Mouse (Mus musculus) intestine, embryonic 16.5 days (tissue): ENCODE measurements around the gene Ube2d2b. TPM values are rescaled to one million over a fixed set of nuclear protein-coding genes. Genes with fewer than 3 reads are reported as not detected.

Experiments
- ATAC-seq: fragments of 200-750 bp; cut with Nextera tagmentation; 2 replicates; pipeline ENCODE4 v1.8.0; 2017; ENCODE audit warnings: moderate TSS enrichment, moderate library complexity
- H3K27ac ChIP-seq: fragments of 300-500 bp; sonication (generic); 2 replicates; pipeline ENCODE4 v1.5.1; 2014; ENCODE audit warnings: mild to moderate bottlenecking, low read length
- H3K27me3 ChIP-seq: fragments of 300-500 bp; sonication (generic); replicated peaks from 2 replicates; pipeline ENCODE4 v1.6.1; 2014; ENCODE audit warnings: low read length, control low read depth, mixed read lengths; ENCODE audit not compliant: control insufficient read depth, insufficient read depth
- H3K36me3 ChIP-seq: fragments of 300-500 bp; sonication (generic); 2 replicates; pipeline ENCODE4 v1.6.1; 2014; ENCODE audit warnings: low read length, control low read depth; ENCODE audit not compliant: control insufficient read depth, insufficient read depth
- H3K4me1 ChIP-seq: fragments of 300-500 bp; sonication (generic); 2 replicates; pipeline ENCODE4 v1.6.1; 2014; ENCODE audit warnings: low read length, control low read depth, mixed read lengths; ENCODE audit not compliant: control insufficient read depth, insufficient read depth
- H3K4me2 ChIP-seq: fragments of 300-500 bp; sonication (generic); 2 replicates; pipeline ENCODE4 v1.6.1; 2014; ENCODE audit warnings: low read depth, low read length, control low read depth
- H3K4me3 ChIP-seq: fragments of 300-500 bp; sonication (generic); 2 replicates; pipeline ENCODE4 v1.5.1; 2014; ENCODE audit warnings: mild to moderate bottlenecking, low read length
- H3K9ac ChIP-seq: fragments of 300-500 bp; sonication (generic); 2 replicates; pipeline ENCODE4 v1.6.1; 2014; ENCODE audit warnings: low read depth, low read length
- H3K9me3 ChIP-seq: fragments of 300-500 bp; sonication (generic); 2 replicates; pipeline ENCODE4 v1.6.1; 2016; ENCODE audit warnings: low read length, control low read depth; ENCODE audit not compliant: control insufficient read depth
- WGBS: fragments of 180-500 bp; shearing (Covaris S2); extraction: QIAGEN DNeasy Blood & Tissue Kit; methylation state at CpG from one replicate; pipeline ENCODE4 v1.1.7; 2014; 5-methylcytosine and 5-hydroxymethylcytosine counted together
- polyA plus RNA-seq: library from polyadenylated mRNA; unstranded; fragments of >200 nt; fragmentation: Nextera tagmentation; extraction: Ambion mirVana; gene quantifications from 2 replicates; pipeline ENCODE4 v1.2.1, GENCODE M21; 2015

Gene Ube2d2b
- polyA plus RNA-seq, 1 experiment from 2014 or later = 0.07 TPM

DNA sequence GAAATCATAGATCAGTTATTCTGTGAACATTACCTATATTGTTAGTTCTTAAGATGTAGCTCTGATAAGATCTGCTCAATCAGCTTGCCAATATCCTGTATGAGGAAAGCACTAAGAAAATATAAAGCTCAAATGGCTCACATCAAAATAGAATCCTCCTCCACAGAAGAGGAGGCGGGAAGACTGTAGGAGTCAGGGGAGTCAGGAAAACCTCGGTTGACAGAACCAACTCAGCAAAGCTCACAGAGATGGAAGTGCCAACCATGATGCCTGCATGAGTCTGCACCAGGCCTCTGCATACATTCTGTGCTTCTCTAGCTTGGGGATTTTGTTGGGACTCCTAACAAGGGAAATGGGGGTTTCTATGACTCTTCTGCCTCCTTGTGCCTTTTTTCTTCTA is 28.7 kb upstream of the Ube2d2b start:
- no peak for ATAC-seq
- no peak overlapping the region for H3K9ac ChIP-seq
- 91% methylated on average over 2 of the region's 2 CpGs for WGBS
- no peak overlapping the region for H3K4me3 ChIP-seq
- no peaks in the 10 kb centered on the region for H3K4me1 ChIP-seq
- H3K4me2 ChIP-seq = no peak overlapping the region
- no peaks in the 10 kb centered on the region for H3K9me3 ChIP-seq
- H3K27ac ChIP-seq = no peak overlapping the region
- H3K27me3 ChIP-seq = no peaks in the 10 kb centered on the region
- H3K36me3 ChIP-seq = 0 out of 2 replicates have a peak, but pooled peaks cover 3% of the 10 kb centered on the region

DNA sequence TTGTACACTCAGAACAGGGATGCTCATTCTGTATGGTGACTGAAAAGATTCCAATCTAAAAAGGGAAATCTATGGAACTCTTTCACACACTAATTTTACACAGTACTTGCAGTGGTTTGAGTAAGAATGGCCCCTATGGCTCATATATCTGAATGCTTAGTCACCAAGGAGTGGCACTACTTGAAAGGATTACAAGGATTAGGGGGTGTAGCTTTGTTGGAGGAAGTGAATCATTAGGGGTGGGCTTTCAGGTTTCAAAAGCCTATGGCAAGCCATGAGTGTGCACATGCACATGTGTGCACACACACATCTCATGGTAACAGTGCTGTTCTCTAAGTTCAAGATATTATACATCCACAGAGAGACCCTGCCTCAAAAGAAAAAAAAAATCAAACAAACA is 27.3 kb upstream of the Ube2d2b start:
- H3K9ac ChIP-seq = no peak overlapping the region
- H3K9me3 ChIP-seq = no peaks in the 10 kb centered on the region
- no peaks in the 10 kb centered on the region for H3K4me1 ChIP-seq
- no peaks in the 10 kb centered on the region for H3K27me3 ChIP-seq
- no peak overlapping the region for H3K4me2 ChIP-seq
- no peak for ATAC-seq
- H3K36me3 ChIP-seq = 0 out of 2 replicates have a peak, but pooled peaks cover under 1% of the 10 kb centered on the region
- H3K4me3 ChIP-seq = no peak overlapping the region
- H3K27ac ChIP-seq = no peak overlapping the region

DNA sequence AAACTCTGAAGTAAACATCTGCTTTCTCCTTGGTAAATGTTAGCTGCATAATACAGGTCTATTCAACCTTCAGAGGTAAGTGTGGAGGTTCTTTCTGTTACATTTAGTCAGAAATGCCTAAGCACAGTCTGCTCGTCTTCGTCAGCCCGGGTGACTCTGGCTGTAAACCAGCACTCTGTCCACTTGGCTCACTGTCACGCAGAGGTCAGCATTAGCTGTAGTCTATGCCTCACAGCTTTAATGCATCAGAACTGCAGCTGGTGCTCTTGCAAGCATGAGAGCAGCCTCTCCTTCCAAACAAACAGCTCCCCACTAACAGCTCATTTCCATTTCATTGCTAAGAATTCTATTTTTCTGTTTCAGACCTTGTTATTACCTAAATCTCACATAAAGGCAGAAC is 22.4 kb upstream of the Ube2d2b start:
- ATAC-seq = no peak
- 65% methylated on average over 4 of the region's 4 CpGs for WGBS
- H3K27me3 ChIP-seq = no peaks in the 10 kb centered on the region
- no peak overlapping the region for H3K27ac ChIP-seq
- H3K36me3 ChIP-seq = no peaks in the 10 kb centered on the region; the same call in 1 of the 2 replicates
- no peaks in the 10 kb centered on the region for H3K9me3 ChIP-seq
- H3K4me3 ChIP-seq = no peak overlapping the region
- no peak overlapping the region for H3K4me2 ChIP-seq
- H3K9ac ChIP-seq = no peak overlapping the region
- no peaks in the 10 kb centered on the region for H3K4me1 ChIP-seq

DNA sequence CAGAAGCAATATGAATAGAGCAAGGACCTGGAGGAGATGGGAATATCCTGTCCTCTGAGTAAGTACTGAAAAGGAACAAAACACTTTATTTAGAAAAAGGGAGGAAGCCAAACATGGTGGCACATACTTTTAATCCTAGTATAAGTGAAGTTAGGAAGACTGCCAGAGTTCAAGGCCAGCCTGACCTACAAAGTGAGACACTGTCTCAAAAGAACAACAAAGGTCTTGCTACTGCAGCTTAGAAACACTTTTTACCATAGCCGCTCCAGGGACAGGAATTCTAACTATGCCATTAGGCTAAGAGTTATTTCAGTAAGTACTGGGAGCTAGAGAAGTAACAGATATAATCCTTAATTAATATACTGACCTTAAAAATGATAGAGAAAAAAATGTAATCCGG is 15.2 kb upstream of the Ube2d2b start:
- WGBS = 85% methylated on average over 2 of the region's 2 CpGs
- no peak overlapping the region for H3K4me2 ChIP-seq
- peaks cover 6% of the 10 kb centered on the region for H3K36me3 ChIP-seq
- no peaks in the 10 kb centered on the region for H3K4me1 ChIP-seq
- no peaks in the 10 kb centered on the region for H3K27me3 ChIP-seq
- H3K9me3 ChIP-seq = no peaks in the 10 kb centered on the region
- H3K27ac ChIP-seq = no peak overlapping the region
- no peak overlapping the region for H3K4me3 ChIP-seq
- H3K9ac ChIP-seq = no peak overlapping the region
- ATAC-seq = no peak

DNA sequence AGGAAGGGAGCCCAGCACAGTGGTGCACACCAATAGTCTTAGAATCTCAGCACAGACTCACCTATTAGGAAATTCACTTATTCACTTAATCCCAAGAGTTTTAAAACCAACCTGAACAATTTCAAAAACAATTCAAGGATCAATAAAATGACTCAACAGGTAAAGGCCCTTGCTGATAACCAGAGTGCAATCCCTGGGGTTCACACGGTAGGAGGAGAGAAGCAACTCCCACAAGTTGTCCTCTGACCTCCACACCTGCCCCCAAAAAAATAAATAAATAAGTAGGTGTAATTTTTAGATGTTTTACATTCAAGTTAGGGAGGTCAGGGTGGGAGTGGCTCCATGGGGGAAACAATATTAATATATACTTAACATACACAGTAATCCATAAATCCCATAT is 7.4 kb upstream of the Ube2d2b start:
- Histone ChIP-seq H3K4me2 (no peak overlapping the region), H3K4me3 (no peak overlapping the region), H3K9me3 (no peaks in the 10 kb centered on the region), H3K27ac (0 out of 2 replicates have a peak overlapping the region, but pooled peaks have one; percentile 54), H3K9ac (no peak overlapping the region), H3K27me3 (no peaks in the 10 kb centered on the region), H3K4me1 (no peaks in the 10 kb centered on the region), H3K36me3 (no peaks in the 10 kb centered on the region)
- peak; percentile 72 for ATAC-seq
- 76% methylated on average over 1 of the region's 1 CpGs for WGBS

DNA sequence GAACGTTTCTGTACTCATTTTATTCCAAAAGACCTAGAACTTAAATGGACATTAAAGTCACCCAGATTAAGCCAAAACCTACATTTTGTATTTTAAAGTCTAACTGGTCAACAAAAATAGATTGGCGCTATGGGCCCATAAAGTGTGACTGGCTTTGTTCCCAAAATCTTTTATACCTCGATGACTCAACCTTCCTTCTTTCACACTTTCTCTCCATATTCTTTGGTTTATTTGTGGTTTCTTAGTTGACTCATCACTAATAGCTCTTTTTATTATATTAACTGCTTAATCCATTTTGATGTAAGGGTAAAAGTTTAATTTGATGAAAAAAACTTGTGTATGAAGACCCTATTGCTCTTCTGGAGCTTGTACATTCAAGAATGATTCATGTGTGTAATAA is 1.5 kb downstream of the Ube2d2b start:
- H3K4me2 ChIP-seq = no peak overlapping the region
- peaks cover 8% of the 10 kb centered on the region for H3K36me3 ChIP-seq
- ATAC-seq = no peak
- no peak overlapping the region for H3K27ac ChIP-seq
- H3K4me1 ChIP-seq = peaks cover 7% of the 10 kb centered on the region; the same call in 1 of the 2 replicates
- H3K9ac ChIP-seq = no peak overlapping the region
- no peak overlapping the region for H3K4me3 ChIP-seq
- peaks cover 3% of the 10 kb centered on the region; the same call in 1 of the 2 replicates for H3K9me3 ChIP-seq
- WGBS = 90% methylated on average over 3 of the region's 3 CpGs
- H3K27me3 ChIP-seq = no peaks in the 10 kb centered on the region

DNA sequence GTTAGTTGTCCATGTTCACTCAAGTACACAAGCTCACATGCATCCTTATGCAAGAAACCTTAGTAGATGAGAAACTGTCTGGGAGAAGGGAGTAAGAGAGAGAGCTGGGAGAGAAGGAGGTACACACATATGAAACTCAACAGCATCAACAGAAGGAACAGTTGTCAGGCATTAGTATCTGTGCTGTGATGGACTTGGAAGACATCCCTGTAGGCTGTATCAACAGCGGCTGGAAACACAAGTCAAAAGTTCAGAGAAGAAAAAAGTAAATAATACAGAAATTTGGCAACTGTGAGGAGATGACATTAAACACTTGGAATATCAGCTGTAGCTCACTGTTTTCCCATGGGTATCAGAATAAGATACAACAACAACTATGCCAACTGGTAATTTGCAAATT is 4.4 kb downstream of the Ube2d2b start:
- Histone ChIP-seq H3K36me3 (peaks cover 8% of the 10 kb centered on the region), H3K27ac (no peak overlapping the region), H3K4me1 (peaks cover 7% of the 10 kb centered on the region; the same call in 1 of the 2 replicates), H3K9ac (no peak overlapping the region), H3K4me3 (no peak overlapping the region), H3K4me2 (no peak overlapping the region), H3K9me3 (peaks cover 3% of the 10 kb centered on the region; the same call in 1 of the 2 replicates), H3K27me3 (no peaks in the 10 kb centered on the region)
- no peak for ATAC-seq
- 49% methylated on average over 1 of the region's 1 CpGs for WGBS

DNA sequence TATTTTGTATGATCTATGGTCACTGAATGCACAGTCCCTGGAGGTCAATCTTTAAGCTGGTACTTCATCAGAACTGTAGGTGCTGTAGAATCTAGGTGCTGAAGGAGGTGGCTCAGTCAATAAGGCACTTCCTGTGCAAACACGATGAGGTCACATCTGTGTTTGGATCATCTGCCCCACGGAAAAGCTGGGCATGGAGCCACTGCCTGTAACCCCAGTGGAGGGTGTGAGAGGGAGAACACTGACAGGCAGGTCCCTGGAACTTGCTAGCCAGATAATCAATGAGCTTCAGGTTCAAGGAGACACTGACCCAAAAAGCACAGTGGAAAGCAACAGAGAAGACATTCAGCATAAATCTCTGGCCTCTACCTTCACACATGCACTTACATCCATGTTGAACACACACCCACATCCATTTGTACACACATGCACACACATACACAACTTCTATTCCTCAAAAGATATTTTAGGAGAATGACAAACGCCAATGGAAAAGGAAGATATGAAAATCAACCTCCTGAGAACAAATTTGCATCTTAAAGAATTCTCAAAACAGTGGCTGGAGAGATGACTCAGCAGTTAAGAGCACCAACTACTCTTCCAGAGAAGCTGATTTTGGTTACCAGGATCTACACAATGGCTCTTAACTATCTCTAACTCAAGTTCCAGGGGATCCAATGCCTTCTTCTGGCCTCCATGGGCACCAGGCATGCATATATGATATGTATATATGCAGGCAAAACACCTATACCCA is 9.2 kb downstream of the Ube2d2b start:
- Histone ChIP-seq H3K4me3 (no peak overlapping the region), H3K36me3 (no peaks in the 10 kb centered on the region), H3K4me1 (peaks cover 2% of the 10 kb centered on the region; the same call in 1 of the 2 replicates), H3K9ac (no peak overlapping the region), H3K9me3 (no peaks in the 10 kb centered on the region), H3K4me2 (no peak overlapping the region), H3K27me3 (no peaks in the 10 kb centered on the region), H3K27ac (no peak overlapping the region)
- ATAC-seq = no peak
- WGBS = 43% methylated on average over 3 of the region's 3 CpGs

DNA sequence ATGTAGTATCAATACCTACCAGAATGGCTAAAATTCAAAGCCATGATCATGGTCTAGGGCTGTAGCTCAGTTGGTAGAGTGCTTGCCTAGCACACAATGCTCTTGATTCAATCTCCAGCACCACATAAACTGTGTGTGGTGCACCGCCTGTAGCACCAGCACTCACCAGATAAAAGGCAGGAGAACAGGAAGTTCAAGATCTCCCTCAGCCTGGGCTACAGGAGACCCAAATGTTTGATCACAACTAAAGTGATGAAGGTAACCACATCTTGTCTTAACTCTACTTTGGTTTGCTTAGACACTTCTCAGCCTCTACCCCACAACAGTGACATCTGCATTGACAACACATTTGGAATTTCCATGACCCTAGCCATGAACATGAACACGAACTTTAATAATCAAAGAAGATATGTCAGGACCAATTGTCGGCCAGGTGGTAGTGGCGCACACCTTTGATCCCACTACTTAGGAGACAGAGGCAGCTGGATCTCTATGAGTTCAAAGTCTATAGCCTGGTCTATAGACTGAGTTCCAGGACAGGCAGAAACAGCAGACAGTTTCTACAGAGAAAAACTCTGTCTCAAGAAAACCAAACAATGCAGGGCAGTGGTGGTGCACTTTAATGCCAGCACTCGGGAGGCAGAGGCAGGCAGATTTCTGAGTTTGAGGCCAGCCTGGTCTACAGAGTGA is 10.8 kb downstream of the Ube2d2b start:
- Histone ChIP-seq H3K4me3 (no peak overlapping the region), H3K27me3 (no peaks in the 10 kb centered on the region), H3K4me1 (no peaks in the 10 kb centered on the region), H3K4me2 (no peak overlapping the region), H3K27ac (no peak overlapping the region), H3K36me3 (no peaks in the 10 kb centered on the region), H3K9ac (no peak overlapping the region), H3K9me3 (no peaks in the 10 kb centered on the region)
- peak; percentile 62; the same call in 1 of the 2 replicates for ATAC-seq
- 87% methylated on average over 5 of the region's 5 CpGs for WGBS
